Mouse (Mus musculus) cerebellum, adult 2 months (tissue): ENCODE measurements around the gene Wdr20.

Source experiments
- CTCF ChIP-seq: fragments of 200-500 bp; IDR thresholded peaks from 2 replicates; pipeline ENCODE4 v1.5.1; 2011; ENCODE audit warnings: low read depth, mild to moderate bottlenecking, control low read depth, low read length, moderate library complexity, borderline replicate concordance; ENCODE audit not compliant: insufficient read depth
- POLR2A ChIP-seq: fragments of 200-500 bp; IDR thresholded peaks from 2 replicates; pipeline ENCODE4 v1.6.1; 2011; ENCODE audit warnings: low read length, control low read depth, borderline replicate concordance; ENCODE audit not compliant: insufficient read depth

DNA sequence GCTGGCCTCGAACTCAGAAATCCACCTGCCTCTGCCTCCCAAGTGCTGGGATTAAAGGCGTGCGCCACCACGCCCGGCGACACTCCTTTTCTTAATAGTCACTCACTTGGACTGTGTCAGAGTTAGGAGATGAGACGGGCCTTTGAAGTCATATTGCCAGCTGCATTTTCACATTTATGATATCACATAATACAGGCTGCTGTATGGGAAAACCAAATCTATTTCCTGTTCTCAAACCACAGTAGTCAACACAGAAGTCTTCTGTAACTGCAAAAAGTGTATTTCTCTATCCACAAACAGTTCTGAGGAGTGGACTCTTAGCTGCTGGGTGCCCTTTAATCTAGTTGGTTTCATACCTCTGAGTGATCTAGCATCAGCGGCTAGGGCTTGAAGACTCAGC lies 21.2 kb downstream of the Wdr20 start:
- TF ChIP-seq CTCF (no peak), POLR2A (no peak)
